Mouse (Mus musculus) inflammation-experienced regulatory T-cells, adult 16 weeks (primary cell): ENCODE measurements around the gene Gm10197. TPM values are rescaled to one million over a fixed set of nuclear protein-coding genes. Genes with fewer than 3 reads are reported as not detected.

Source experiments
- polyA plus RNA-seq: library from polyadenylated mRNA; unstranded; fragments of 100-300 nt; shearing (Covaris generic); gene quantifications from one replicate; pipeline ENCODE4 v1.2.1, GENCODE M21; 2017

The Gm10197 gene
- polyA plus RNA-seq: not detected

DNA sequence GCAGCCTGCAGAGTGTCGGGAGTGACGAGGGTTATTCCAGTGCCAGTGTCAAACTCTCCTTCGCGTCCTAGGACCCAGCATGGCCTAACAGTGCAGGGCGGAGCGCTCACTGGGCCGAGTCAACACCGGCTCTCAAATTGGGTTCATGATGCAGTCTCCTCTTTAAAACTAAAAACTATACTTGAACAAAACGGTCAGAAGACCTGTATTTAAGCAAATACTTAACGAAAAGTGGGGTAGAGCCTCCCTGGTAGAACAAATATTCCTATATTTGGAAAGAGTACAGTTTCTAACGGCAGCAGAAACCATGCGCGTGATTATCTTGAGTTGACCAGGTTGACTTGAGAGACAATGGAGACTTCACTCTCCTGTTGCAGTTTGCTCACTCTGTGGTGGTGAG, at the start of gene Gm10197:
Gene Gm10197, minus strand, starts transcription at position 101 of the 400 bp plus-strand sequence.

DNA sequence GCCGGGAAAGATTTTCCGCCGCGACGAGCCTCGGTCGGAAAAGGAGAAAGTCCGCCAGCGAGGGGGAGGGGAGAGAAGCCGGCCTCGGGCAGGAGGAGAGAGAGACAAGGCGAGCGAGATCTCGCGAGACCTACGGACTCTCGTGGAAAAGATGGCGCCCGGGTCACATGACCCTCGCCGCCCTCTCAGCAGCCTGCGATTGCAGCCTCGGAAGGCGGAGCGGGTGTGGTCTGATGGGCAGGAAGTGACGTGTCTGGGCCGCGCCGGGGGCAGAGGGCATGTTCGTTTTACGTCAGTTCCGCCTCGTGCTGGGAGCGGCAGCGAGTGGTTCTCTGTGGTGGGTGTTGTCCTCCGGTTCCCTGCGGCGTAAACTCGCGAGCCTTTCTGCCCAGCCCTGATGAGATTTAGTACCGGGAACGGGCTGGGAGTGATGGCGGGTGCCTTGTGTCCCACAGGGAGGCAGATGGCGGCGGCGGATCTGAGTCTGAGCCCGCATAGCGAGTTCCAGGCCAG, 19.0 kb upstream of the Gm10197 start, which contains the start of gene Smndc1:
Gene Smndc1, minus strand, starts transcription at position 84 of the 513 bp plus-strand sequence.

Other genes with a start within 250 kb of the Gm10197 start
- gene Add3, start 231.3 kb downstream of the Gm10197 start, polyA plus RNA-seq: 197 TPM
- gene Mxi1, start 61.2 kb downstream of the Gm10197 start, polyA plus RNA-seq: 4.4 TPM
- gene Smndc1, start 18.8 kb upstream of the Gm10197 start, polyA plus RNA-seq: 70.3 TPM
- 5.6 TPM for gene Dusp5, start 157.3 kb upstream of the Gm10197 start, polyA plus RNA-seq
- 225 TPM for gene Nutf2-ps1, start 217.3 kb upstream of the Gm10197 start, polyA plus RNA-seq
- gene Smc3, start 228.6 kb upstream of the Gm10197 start, polyA plus RNA-seq: 56.5 TPM